Mouse (Mus musculus): ENCODE measurements around the gene Lgr4. TPM values are rescaled to one million over a fixed set of nuclear protein-coding genes. Genes with fewer than 3 reads are reported as not detected.

Gene Lgr4
- total and polyA plus RNA-seq, 3 experiments: 0.98 to 12.1 (median 7.1) TPM

- no peak overlapping the region for H3K4me3 ChIP-seq (ENCODE audit: low read depth, low read length)
- no peaks in the 10 kb centered on the region for H3K9me3 ChIP-seq (replicated peaks)
- peaks cover 7% of the 10 kb centered on the region for H3K36me3 ChIP-seq (replicated peaks)
- no peak for DNase-seq (ENCODE audit: low spot score)
- no peaks in the 10 kb centered on the region for H3K27me3 ChIP-seq (ENCODE audit: insufficient read depth, low read length)
- peaks cover 14% of the 10 kb centered on the region for H3K4me1 ChIP-seq (ENCODE audit: insufficient read depth, low read depth, low read length)
- TF ChIP-seq TAL1 (conservative IDR thresholded peaks at IDR 0.05; ENCODE audit: low read depth, low read length) (no peak), CTCF (IDR thresholded peaks at IDR 0.05; ENCODE audit: low read depth, low read length) (no peak)
- no peak for ATAC-seq (ENCODE audit: extremely low read depth, insufficient number of reproducible peaks, low FRiP score, poor library complexity, severe bottlenecking)
Observed at GRCm38 (mm10) chr2:109930366-109930765, 12.9 kb downstream of the Lgr4 start.

DNA sequence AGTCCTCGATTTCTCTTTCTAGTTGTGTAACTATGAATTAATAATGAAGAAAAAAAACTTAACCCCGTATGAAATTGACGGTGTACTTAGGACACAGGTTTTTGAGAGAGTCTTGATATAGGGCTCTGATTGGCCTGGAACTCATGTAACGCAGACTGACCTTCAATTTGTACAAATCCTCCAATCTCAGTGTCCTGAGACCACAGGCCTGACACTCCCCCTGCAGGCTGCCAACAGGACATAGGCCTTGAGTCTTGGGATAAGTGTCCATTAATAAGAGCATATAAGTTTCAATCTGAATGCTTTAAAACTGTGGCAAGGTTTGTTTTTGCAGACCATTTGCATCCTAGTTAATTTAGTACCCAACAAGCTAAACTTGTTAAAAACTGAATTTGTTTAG is 13.3 kb downstream of the Lgr4 start:
- Histone ChIP-seq H3K4me3 (ENCODE audit: low read depth, low read length) (no peak overlapping the region), H3K27me3 (ENCODE audit: insufficient read depth, low read length) (no peaks in the 10 kb centered on the region), H3K4me1 (ENCODE audit: insufficient read depth, low read depth, low read length) (peaks cover 12% of the 10 kb centered on the region), H3K36me3 (replicated peaks) (peaks cover 4% of the 10 kb centered on the region), H3K9me3 (replicated peaks) (no peaks in the 10 kb centered on the region)
- TF ChIP-seq CTCF (IDR thresholded peaks at IDR 0.05; ENCODE audit: low read depth, low read length): no peak
- no peak for TF ChIP-seq GATA2 (IDR thresholded peaks at IDR 0.05; ENCODE audit: borderline replicate concordance, low read depth, low read length)
- TF ChIP-seq GATA1 (IDR thresholded peaks at IDR 0.05; ENCODE audit: borderline replicate concordance, low read length): no peak
- TF ChIP-seq POLR2AphosphoS5 (IDR thresholded peaks at IDR 0.05; ENCODE audit: insufficient replicate concordance, low read depth, low read length): no peak
- TF ChIP-seq TAL1 (conservative IDR thresholded peaks at IDR 0.05; ENCODE audit: low read depth, low read length): no peak
- ATAC-seq (ENCODE audit: extremely low read depth, insufficient number of reproducible peaks, low FRiP score, poor library complexity, severe bottlenecking): no peak
- DNase-seq (ENCODE audit: low spot score): no peak

DNA sequence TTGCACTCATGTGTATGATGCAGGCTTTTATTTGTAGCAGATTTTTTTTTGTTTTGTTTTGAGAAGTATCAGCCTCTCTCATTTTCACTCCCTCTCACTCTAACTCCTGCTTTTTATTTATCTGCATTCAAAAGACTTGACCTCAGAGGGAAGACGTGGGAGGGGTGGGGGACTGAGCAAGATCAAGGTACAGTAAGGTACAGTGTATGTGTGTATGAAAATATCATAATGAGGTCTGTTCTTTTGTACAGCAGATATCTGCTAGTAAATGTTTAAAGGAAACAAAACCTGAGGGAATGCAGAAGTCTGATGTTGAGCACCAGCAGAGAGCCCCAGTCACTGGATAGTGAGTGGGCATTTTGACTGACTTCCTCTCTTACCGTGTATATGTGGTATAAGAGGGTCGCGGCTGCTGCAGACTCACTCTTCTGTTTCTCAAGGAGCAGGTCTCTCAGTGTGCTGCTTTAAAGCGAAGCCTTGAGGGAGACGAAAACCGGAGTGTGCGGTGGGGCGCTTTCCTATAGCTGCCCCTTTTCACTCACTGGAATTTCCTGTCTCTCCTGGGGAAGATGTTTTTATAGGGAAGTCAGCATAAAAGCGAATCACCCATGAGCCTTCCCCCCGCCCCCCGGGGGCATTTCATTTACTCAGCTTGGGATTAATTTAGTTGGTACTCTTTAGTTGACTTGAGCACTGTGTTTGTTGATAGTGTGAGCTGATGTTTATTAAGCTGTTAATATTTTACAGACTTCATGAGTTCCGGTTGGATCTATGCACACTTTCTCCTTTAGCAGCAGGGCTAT is 14.7 kb downstream of the Lgr4 start:
- Histone ChIP-seq H3K4me3 (ENCODE audit: low read depth, low read length) (no peak overlapping the region), H3K4me1 (ENCODE audit: insufficient read depth, low read depth, low read length) (peaks cover 12% of the 10 kb centered on the region), H3K9me3 (replicated peaks) (no peaks in the 10 kb centered on the region), H3K36me3 (replicated peaks) (no peaks in the 10 kb centered on the region), H3K27me3 (ENCODE audit: insufficient read depth, low read length) (no peaks in the 10 kb centered on the region)
- TF ChIP-seq TAL1 (conservative IDR thresholded peaks at IDR 0.05; ENCODE audit: low read depth, low read length) (no peak), GATA1 (IDR thresholded peaks at IDR 0.05; ENCODE audit: borderline replicate concordance, low read length) (no peak), GATA2 (IDR thresholded peaks at IDR 0.05; ENCODE audit: borderline replicate concordance, low read depth, low read length) (no peak), POLR2AphosphoS5 (IDR thresholded peaks at IDR 0.05; ENCODE audit: insufficient replicate concordance, low read depth, low read length) (no peak), CTCF (IDR thresholded peaks at IDR 0.05; ENCODE audit: low read depth, low read length) (no peak)
- ATAC-seq (ENCODE audit: extremely low read depth, insufficient number of reproducible peaks, low FRiP score, poor library complexity, severe bottlenecking): no peak
- DNase-seq (ENCODE audit: low spot score): no peak

GRCm38 (mm10) chr2:109933151-109933550 is 15.7 kb downstream of the Lgr4 start:
- Histone ChIP-seq H3K4me3 (ENCODE audit: low read depth, low read length) (no peak overlapping the region), H3K36me3 (replicated peaks) (no peaks in the 10 kb centered on the region), H3K9me3 (replicated peaks) (no peaks in the 10 kb centered on the region), H3K27me3 (ENCODE audit: insufficient read depth, low read length) (no peaks in the 10 kb centered on the region), H3K4me1 (ENCODE audit: insufficient read depth, low read depth, low read length) (peaks cover 12% of the 10 kb centered on the region)
- ATAC-seq (ENCODE audit: extremely low read depth, insufficient number of reproducible peaks, low FRiP score, poor library complexity, severe bottlenecking) (no peak), DNase-seq (ENCODE audit: low spot score) (no peak)
- TF ChIP-seq GATA1 (IDR thresholded peaks at IDR 0.05; ENCODE audit: borderline replicate concordance, low read length): no peak
- TF ChIP-seq TAL1 (conservative IDR thresholded peaks at IDR 0.05; ENCODE audit: low read depth, low read length): no peak
- TF ChIP-seq POLR2AphosphoS5 (IDR thresholded peaks at IDR 0.05; ENCODE audit: insufficient replicate concordance, low read depth, low read length): no peak
- TF ChIP-seq GATA2 (IDR thresholded peaks at IDR 0.05; ENCODE audit: borderline replicate concordance, low read depth, low read length): no peak
- TF ChIP-seq CTCF (IDR thresholded peaks at IDR 0.05; ENCODE audit: low read depth, low read length): no peak

DNA sequence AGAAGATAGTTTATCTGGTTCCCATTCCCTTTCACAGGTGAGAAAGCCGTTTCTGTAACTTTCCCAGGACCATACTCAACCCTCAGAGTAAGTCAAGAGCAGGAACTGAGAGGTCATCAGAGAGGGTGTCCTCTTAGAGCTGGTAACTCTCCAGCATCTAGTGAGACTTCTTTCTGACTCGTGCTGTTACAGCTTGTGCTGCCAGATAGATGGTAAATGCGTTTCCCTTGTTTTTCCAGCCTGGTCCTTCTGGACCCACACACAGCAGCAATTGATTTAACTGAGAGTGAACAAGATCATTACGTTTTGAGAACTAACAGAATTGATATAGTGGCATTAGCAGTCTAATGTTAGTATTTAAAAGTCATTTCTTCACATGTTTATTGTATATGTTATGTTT is 16.6 kb downstream of the Lgr4 start:
- TF ChIP-seq TAL1 (conservative IDR thresholded peaks at IDR 0.05; ENCODE audit: low read depth, low read length) (no peak), POLR2AphosphoS5 (IDR thresholded peaks at IDR 0.05; ENCODE audit: insufficient replicate concordance, low read depth, low read length) (no peak)
- H3K4me3 ChIP-seq (ENCODE audit: low read depth, low read length): no peak overlapping the region
- no peaks in the 10 kb centered on the region for H3K27me3 ChIP-seq (ENCODE audit: insufficient read depth, low read length)
- no peak for ATAC-seq (ENCODE audit: extremely low read depth, insufficient number of reproducible peaks, low FRiP score, poor library complexity, severe bottlenecking)
- no peaks in the 10 kb centered on the region for H3K9me3 ChIP-seq (replicated peaks)
- H3K36me3 ChIP-seq (replicated peaks): no peaks in the 10 kb centered on the region
- H3K4me1 ChIP-seq (ENCODE audit: insufficient read depth, low read depth, low read length): peaks cover 7% of the 10 kb centered on the region
- DNase-seq (ENCODE audit: low spot score): no peak

- peaks cover 3% of the 10 kb centered on the region; the same call in 1 of the 2 replicates for H3K4me1 ChIP-seq (ENCODE audit: insufficient read depth, low read depth, low read length)
- no peaks in the 10 kb centered on the region for H3K27me3 ChIP-seq (ENCODE audit: insufficient read depth, low read length)
- H3K36me3 ChIP-seq (replicated peaks): no peaks in the 10 kb centered on the region
- no peak for DNase-seq (ENCODE audit: low spot score)
- TF ChIP-seq POLR2AphosphoS5 (IDR thresholded peaks at IDR 0.05; ENCODE audit: insufficient replicate concordance, low read depth, low read length) (no peak), CTCF (IDR thresholded peaks at IDR 0.05; ENCODE audit: low read depth, low read length) (no peak), GATA1 (IDR thresholded peaks at IDR 0.05; ENCODE audit: borderline replicate concordance, low read length) (no peak)
- H3K9me3 ChIP-seq (replicated peaks): no peaks in the 10 kb centered on the region
- H3K4me3 ChIP-seq (ENCODE audit: low read depth, low read length): no peak overlapping the region
- ATAC-seq (ENCODE audit: extremely low read depth, insufficient number of reproducible peaks, low FRiP score, poor library complexity, severe bottlenecking): no peak
Observed at GRCm38 (mm10) chr2:109935194-109935593, 17.7 kb downstream of the Lgr4 start.
